Mouse (Mus musculus): ENCODE data around the gene Psors1c2. TPM values are rescaled to one million over a fixed set of nuclear protein-coding genes. Genes with fewer than 3 reads are reported as not detected.
A peak's percentile ranks its signal among the peaks of the same experiment; 100 is the strongest.

Gene Psors1c2
- polyA plus RNA-seq, 1 experiment = not detected

DNA sequence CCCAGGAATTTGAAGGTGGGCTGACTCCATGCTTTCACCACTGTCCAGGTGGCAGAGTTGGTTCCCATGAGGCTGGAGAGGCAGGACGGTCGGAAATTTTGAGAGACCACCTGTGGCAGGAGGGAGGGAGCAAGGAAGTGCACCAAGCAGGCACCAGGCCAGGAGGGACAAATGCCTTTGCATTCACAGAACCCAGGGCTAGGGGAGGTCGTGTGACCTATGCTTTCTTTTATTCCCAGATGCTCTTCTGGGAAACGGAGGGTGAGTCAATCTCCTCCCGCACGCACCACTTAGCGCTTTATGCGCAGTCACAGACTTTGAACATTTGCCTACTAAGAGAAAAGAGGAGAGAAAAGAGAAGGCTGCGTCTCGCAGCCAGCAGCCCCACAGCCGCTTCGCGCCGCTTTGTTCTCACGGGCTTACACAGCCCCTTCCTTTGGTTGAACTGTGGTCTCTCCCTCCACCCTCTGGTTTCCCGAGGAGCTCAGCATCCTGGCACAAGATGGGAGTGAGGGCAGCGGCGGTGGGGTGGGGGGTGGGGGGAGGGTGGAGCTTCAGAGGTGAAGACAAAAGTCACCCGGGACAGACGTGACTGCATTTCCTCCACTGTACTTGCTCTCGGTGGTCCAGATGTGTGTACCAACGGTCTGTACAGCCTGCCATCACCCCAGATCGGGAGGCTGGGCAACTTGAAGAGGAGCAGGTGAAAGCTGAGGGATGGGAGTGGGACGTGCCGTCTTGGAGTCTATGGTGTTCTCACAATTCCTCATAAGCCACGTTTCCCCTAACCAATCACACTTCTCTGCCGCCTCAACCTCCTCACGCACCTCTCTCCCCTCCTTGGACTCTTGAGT, 36.3 kb downstream of the Psors1c2 start:
- H3K4me3 ChIP-seq (ENCODE audit: insufficient read depth, low read length) = no peak overlapping the region
- no peaks in the 10 kb centered on the region for H3K4me1 ChIP-seq (ENCODE audit: control insufficient read depth, insufficient read depth, low read length)
- TF ChIP-seq POLR2A (IDR thresholded peaks at IDR 0.05; ENCODE audit: borderline replicate concordance, low read depth, low read length) (no peak), CTCF (IDR thresholded peaks at IDR 0.05; ENCODE audit: low read depth, low read length) (no peak)
- no peak overlapping the region for H3K27ac ChIP-seq (ENCODE audit: insufficient read depth, low read depth, low read length)

DNA sequence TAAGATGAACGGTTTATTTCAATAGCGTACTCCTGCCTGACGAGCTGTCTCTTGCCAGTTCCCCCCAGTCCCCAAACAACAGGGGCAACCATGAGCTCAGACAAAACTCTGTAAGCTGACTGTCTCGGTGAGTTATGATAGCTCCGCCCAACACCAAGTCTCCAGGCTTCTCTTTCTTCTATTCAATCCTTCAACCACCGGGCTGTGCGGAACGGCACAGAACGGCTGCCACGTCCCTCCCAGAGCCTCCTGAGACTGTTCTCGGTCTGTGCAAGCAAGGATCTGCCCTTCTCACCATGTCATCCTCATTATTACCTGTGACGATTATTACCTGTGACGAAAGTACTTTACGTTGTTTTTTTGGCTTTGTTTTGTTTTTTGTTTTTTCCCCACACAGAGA, 37.8 kb downstream of the Psors1c2 start:
- no peak overlapping the region for H3K27ac ChIP-seq (ENCODE audit: insufficient read depth, low read depth, low read length)
- TF ChIP-seq CTCF (IDR thresholded peaks at IDR 0.05; ENCODE audit: low read depth, low read length) (no peak), POLR2A (IDR thresholded peaks at IDR 0.05; ENCODE audit: borderline replicate concordance, low read depth, low read length) (no peak)
- no peaks in the 10 kb centered on the region for H3K4me1 ChIP-seq (ENCODE audit: control insufficient read depth, insufficient read depth, low read length)
- no peak overlapping the region for H3K4me3 ChIP-seq (ENCODE audit: insufficient read depth, low read length)

DNA sequence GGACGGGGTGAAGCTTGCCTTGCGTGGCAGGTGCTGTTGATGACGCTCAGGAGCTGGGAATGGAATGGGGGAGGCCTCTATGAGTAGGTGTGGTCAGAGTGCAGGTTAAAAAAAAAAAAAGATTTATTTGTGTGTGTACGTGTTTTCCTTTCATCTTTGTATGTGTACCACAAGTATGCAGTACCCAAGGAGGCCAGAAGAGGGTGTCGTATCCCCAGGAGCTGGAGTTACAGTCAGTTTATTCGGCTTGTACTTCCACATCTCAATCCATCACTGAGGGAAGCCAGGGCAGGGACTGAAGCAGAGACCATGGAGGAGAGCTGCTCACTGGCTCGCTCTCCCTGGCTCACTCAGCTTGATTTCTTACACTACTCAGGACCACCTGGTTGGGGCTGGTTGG, 38.5 kb downstream of the Psors1c2 start:
- H3K4me3 ChIP-seq (ENCODE audit: insufficient read depth, low read length) = no peak overlapping the region
- no peak for TF ChIP-seq CTCF (IDR thresholded peaks at IDR 0.05; ENCODE audit: low read depth, low read length)
- no peak for TF ChIP-seq POLR2A (IDR thresholded peaks at IDR 0.05; ENCODE audit: borderline replicate concordance, low read depth, low read length)
- H3K27ac ChIP-seq (ENCODE audit: insufficient read depth, low read depth, low read length) = no peak overlapping the region
- no peaks in the 10 kb centered on the region for H3K4me1 ChIP-seq (ENCODE audit: control insufficient read depth, insufficient read depth, low read length)

DNA sequence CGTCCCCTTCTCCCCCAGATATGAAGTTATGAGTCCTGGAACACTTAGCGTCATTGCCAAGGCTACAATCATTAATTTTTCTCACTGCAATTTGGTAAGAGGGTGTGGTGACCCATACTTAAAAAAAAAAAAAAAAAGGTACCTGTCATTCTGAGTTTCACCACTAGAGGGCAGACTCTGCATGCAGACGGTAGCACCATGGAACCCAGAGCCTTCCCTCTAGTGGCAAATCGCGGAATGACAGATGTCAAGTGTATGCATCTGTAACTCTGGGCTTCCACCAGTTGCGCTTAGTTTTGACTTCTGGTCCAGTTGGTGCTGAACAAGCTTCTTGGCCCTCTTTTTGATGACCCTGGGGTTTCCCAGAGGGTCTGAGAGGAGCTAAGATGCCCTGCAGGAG, 45.2 kb downstream of the Psors1c2 start:
- H3K4me1 ChIP-seq (ENCODE audit: control insufficient read depth, insufficient read depth, low read length) = no peaks in the 10 kb centered on the region
- no peak for TF ChIP-seq POLR2A (IDR thresholded peaks at IDR 0.05; ENCODE audit: borderline replicate concordance, low read depth, low read length)
- TF ChIP-seq CTCF (IDR thresholded peaks at IDR 0.05; ENCODE audit: low read depth, low read length) = peak; percentile 99

DNA sequence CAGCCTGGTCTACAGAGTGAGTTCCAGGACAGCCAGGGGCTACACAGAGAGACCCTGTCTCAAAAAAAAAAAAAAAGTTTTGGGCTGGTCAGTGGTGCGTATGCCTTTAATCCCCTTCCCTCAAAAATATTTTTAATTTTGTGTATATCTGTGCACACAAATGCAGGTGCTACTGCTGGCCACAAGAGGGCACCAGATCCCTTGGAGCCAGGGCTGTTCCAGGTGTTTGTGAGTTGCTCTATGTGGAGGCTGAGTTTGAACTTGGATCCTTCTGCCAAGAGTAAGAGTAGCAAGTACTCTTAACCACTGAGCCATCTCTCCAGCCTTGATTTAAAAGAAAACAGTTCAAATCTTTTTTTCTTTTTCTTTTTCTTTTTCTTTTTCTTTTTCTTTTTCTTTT, 49.9 kb downstream of the Psors1c2 start:
- H3K4me1 ChIP-seq (ENCODE audit: control insufficient read depth, insufficient read depth, low read length) = no peaks in the 10 kb centered on the region
- no peak overlapping the region for H3K27ac ChIP-seq (ENCODE audit: insufficient read depth, low read depth, low read length)
- H3K4me3 ChIP-seq (ENCODE audit: insufficient read depth, low read length) = no peak overlapping the region
- TF ChIP-seq POLR2A (IDR thresholded peaks at IDR 0.05; ENCODE audit: borderline replicate concordance, low read depth, low read length) (no peak), CTCF (IDR thresholded peaks at IDR 0.05; ENCODE audit: low read depth, low read length) (peak; percentile 69)

More for the DNA sequence above, 45.2 kb downstream of the Psors1c2 start:
- no peak overlapping the region for H3K27ac ChIP-seq (ENCODE audit: insufficient read depth, low read depth, low read length)
- H3K4me3 ChIP-seq (ENCODE audit: insufficient read depth, low read length) = no peak overlapping the region

Other genes with a start within 250 kb of the Psors1c2 start
- 0.63 and 0.80 TPM in 2 replicates for gene H2-Q1, start 212.8 kb upstream of the Psors1c2 start, polyA plus RNA-seq (2012; ENCODE audit: insufficient read depth, insufficient read length, missing spikeins)
- gene H2-Q2, start 191.0 kb upstream of the Psors1c2 start, polyA plus RNA-seq (2012; ENCODE audit: insufficient read depth, insufficient read length, missing spikeins) = 0.91 and 1.2 TPM in 2 replicates
- 87.8 and 102 TPM in 2 replicates for gene H2-Q4, start 153.6 kb upstream of the Psors1c2 start, polyA plus RNA-seq (2012; ENCODE audit: insufficient read depth, insufficient read length, missing spikeins)
- 3.0 and 3.4 TPM in 2 replicates for gene H2-Q6, start 108.4 kb upstream of the Psors1c2 start, polyA plus RNA-seq (2012; ENCODE audit: insufficient read depth, insufficient read length, missing spikeins)
- 15.8 and 18.3 TPM in 2 replicates for gene H2-Q7, start 94.0 kb upstream of the Psors1c2 start, polyA plus RNA-seq (2012; ENCODE audit: insufficient read depth, insufficient read length, missing spikeins)
- 5.8 TPM in 2 replicates for gene H2-Q10, start 63.1 kb upstream of the Psors1c2 start, polyA plus RNA-seq (2012; ENCODE audit: insufficient read depth, insufficient read length, missing spikeins)
- gene Pou5f1, start 27.2 kb upstream of the Psors1c2 start, polyA plus RNA-seq (2012; ENCODE audit: insufficient read depth, insufficient read length, missing spikeins) = not detected in 2 replicates
- gene Tcf19, start 16.4 kb upstream of the Psors1c2 start, polyA plus RNA-seq (2012; ENCODE audit: insufficient read depth, insufficient read length, missing spikeins) = 19.5 and 22.6 TPM in 2 replicates
- 9.8 and 12.6 TPM in 2 replicates for gene Cchcr1, start 16.1 kb upstream of the Psors1c2 start, polyA plus RNA-seq (2012; ENCODE audit: insufficient read depth, insufficient read length, missing spikeins)
- 0.27 and 0.40 TPM in 2 replicates for gene Cdsn, start 18.9 kb downstream of the Psors1c2 start, polyA plus RNA-seq (2012; ENCODE audit: insufficient read depth, insufficient read length, missing spikeins)
- not detected in 2 replicates for gene 2300002M23Rik, start 34.2 kb downstream of the Psors1c2 start, polyA plus RNA-seq (2012; ENCODE audit: insufficient read depth, insufficient read length, missing spikeins)
- gene Sfta2, start 68.3 kb downstream of the Psors1c2 start, polyA plus RNA-seq (2012; ENCODE audit: insufficient read depth, insufficient read length, missing spikeins) = not detected in 2 replicates
- gene Gm9573, start 93.4 kb downstream of the Psors1c2 start, polyA plus RNA-seq (2012; ENCODE audit: insufficient read depth, insufficient read length, missing spikeins) = not detected in 2 replicates
- not detected in 2 replicates for gene Mucl3, start 110.5 kb downstream of the Psors1c2 start, polyA plus RNA-seq (2012; ENCODE audit: insufficient read depth, insufficient read length, missing spikeins)
- gene Vars2, start 134.4 kb downstream of the Psors1c2 start, polyA plus RNA-seq (2012; ENCODE audit: insufficient read depth, insufficient read length, missing spikeins) = 10.2 and 12.1 TPM in 2 replicates
- gene Gtf2h4, start 140.5 kb downstream of the Psors1c2 start, polyA plus RNA-seq (2012; ENCODE audit: insufficient read depth, insufficient read length, missing spikeins) = 12.2 and 15.8 TPM in 2 replicates
- 0.60 and 0.63 TPM in 2 replicates for gene Ddr1, start 171.4 kb downstream of the Psors1c2 start, polyA plus RNA-seq (2012; ENCODE audit: insufficient read depth, insufficient read length, missing spikeins)